Mouse (Mus musculus) megakaryocyte progenitor cell, adult 5-6 weeks (primary cell): ENCODE results near the gene Nans. TPM values are rescaled to one million over a fixed set of nuclear protein-coding genes. Genes with fewer than 3 reads are reported as not detected.

Experiments used
- ATAC-seq: replicated peaks from 2 replicates; pipeline ENCODE4 v1.8.0; 2016; ENCODE audit warnings: mild to moderate bottlenecking, moderate TSS enrichment, inconsistent platforms; ENCODE audit not compliant: poor library complexity
- total RNA-seq, 2 experiments: library from RNA; stranded (forward) in 1 of 2; stranded (reverse) in 1 of 2; fragments of 157-497, 149-512 nt in 1 of 2; fragments of 200-1000 nt in 1 of 2; gene quantifications; 2 replicates each; pipeline versions ENCODE4 v1.2.3 to v1.2.4; 2015 to 2017

The Nans gene
- total RNA-seq, 2 experiments from 2014 or later, result 71.5 to 84.5 TPM

- ATAC-seq, result no peak
Observed at GRCm38 (mm10) chr4:46529722-46530121, 40.7 kb downstream of the Nans start.

DNA sequence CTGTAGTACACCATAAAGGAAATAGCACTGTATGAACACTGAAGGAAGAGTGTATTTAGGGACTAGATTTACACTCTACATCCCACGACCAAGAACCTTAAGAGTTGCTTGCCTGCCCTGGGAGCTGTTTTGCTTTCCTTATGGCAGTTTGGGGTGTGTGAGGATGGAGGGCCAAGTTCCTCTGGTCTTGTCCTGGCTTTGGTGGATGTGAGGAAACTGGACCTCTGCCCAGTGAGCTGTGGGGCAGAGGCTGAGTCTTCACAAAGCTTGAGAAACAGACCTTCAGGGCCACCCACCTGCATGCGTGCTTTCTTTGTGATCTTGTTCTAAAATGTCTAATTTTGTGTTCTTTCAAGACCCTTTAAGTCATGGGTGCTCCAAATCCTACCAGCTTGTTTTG, 43.5 kb downstream of the Nans start:
- ATAC-seq, result no peak

- no peak for ATAC-seq
Observed at GRCm38 (mm10) chr4:46532926-46533325, 43.9 kb downstream of the Nans start.

DNA sequence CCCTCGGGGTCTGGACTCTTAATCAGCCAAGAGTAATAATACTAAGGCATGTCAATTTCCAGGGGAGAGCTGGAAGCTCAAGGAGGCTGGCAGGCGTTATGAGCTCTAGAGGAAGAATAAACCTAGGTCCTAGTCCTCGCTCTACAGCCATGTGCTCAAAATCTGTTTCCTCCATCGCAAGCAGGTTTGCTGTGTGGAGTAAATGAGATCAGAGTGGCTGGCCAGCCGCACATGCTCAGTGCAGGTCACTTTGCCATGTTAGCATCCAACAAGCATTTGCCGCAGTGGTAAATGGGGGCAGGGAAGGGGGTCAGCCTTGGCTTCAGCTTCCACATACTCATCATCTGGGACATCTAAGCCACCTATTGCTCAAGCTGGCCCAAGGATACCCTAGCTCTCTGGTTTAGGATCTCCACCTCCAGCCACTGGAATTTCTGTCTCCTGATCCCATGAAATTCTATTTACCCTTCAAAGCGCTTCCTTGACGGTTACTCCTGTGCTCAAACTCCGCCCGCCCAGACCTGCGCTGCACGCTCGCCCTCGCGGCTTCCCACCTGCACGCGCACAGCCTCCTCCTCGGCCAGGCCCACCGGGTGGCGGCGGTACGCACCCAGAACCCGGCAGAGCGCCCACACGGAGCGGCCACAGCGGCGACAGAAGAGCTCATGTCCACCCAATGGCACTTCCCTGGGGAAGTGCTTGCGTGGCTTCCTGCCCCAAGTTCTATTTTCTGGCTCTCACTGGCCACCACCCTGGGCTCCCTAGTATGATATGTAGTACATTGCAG, 45.1 kb downstream of the Nans start:
- ATAC-seq, result peak; percentile 32; the same call in 1 of the 2 replicates

DNA sequence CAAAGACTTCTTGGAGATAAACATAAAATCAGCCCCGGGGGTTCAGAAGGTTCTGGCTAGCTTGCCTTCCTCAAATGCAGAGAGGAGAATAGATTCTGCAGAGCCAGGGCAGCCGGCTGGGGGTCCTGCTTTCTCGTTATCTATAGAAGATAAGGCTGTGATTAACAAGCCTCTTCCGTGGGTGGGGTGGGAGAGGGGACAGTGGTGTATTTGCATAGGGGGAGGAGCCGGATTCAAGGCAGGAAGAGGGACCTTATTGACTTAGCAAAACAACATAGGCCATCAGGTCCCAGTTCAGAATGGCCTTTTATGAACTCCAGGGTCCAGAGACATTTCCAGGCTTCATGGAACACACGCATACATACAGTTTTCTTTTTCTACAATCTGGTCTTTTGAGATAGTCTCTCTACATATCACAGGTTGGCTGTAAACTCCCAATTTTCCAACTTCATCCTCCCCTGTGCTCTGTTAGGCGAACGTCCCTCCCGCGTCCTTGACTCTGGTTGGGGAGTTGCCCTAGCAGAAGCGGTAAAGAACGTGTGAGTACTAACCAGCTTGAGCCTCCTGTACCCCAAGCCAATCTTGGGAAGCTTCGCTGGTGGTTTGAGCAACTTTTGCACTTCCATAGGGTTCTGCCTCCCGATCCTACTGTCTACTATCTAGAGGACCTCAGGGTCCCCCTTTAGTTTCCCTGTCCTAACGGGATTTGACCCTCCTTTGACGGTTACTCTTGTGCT, 46.2 kb downstream of the Nans start:
- peak; percentile 39 for ATAC-seq

- peak; percentile 77 for ATAC-seq
Observed at GRCm38 (mm10) chr4:46535840-46536361, 46.9 kb downstream of the Nans start, which contains the start of gene Trim14. Gene Trim14 (minus strand): TSS chr4:46536141.

- no peak for ATAC-seq
Observed at GRCm38 (mm10) chr4:46539167-46539566, 50.1 kb downstream of the Nans start.

- ATAC-seq, result no peak
Observed at GRCm38 (mm10) chr4:46541707-46542106, 52.7 kb downstream of the Nans start.

GRCm38 (mm10) chr4:46543366-46544050, 54.5 kb downstream of the Nans start:
- no peak for ATAC-seq

- peak; percentile 90 for ATAC-seq
Observed at GRCm38 (mm10) chr4:46544313-46544712, 55.3 kb downstream of the Nans start.

DNA sequence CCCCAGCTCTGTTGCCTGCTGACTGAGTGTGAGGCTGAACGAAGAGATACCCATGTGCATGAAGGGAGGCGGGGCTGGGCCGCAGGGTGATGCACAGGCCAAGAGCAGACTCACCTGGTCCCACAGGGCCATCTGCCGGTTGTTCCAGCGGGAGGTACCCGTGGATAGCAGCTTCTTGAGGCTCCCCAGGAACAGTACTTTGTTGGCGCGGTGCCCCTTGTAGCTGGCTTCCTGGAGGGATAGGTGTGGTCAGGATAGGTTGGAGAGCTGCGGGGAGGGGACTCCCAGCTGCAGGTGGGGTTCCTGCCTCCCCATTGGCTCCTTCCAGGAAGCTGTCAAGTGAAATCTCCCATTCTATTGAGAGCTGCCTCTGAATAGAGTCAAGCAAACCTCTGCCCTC, 56.5 kb downstream of the Nans start:
- no peak for ATAC-seq

DNA sequence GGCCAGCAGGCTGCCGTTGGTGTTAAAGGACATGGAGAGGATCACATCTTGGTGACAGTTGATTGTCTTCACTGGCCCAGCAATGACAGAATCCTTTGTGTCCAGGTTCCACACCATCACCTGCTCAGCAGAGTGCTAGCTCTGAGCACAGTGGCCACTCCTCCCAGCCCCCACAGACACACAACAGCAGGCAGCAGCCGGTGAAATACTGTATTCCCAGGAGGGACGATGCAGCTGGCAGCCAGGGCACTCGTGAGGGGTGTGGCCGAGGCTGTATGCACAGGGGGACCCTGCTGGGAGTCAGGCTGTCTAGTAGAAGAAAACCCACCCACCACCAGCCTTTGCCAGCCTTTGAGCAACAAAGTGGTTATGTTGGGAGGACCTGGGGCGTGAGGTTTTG, 57.7 kb downstream of the Nans start:
- ATAC-seq, result no peak

DNA sequence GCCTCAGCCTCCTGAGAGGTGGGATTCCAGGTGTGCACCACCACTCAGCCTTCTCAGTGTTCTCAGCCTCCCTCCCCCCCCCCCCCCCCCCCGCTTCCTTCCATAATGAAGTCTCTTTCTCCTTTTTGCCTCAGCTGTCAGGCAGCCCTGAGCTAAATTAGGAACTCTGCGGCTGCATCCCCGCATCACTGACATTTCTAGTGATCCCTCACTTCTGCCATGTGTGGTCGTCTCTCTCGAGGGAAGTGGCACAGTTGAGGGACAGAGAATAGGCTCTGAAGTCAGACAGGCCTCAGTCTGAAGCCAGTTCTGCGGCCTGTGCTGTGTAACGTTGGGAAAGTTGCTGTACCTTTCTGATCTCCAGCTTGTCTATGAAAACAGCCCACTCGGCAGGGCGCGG, 60.9 kb downstream of the Nans start:
- ATAC-seq, result no peak

DNA sequence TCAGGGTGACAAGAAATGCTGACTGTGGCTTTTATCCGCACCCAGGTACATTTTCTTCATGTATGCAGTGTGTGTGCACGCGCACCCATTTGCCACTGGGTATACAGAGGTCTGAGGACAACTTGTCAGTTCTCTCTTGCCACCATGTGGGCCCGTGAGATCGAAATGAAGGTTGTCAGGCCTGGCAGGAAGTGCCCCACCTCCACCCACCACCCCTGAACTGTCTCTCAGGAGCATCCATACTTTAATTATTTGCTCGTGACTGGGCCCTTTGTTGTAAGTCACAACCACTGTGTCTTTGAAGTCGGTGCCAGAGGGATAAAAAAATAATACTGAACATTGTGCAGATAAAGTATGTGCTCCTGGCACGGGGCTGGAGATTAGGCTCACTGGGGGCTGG, 61.4 kb downstream of the Nans start:
- ATAC-seq, result no peak

Other genes with a start within 250 kb of the Nans start
- gene Foxe1, start 145.6 kb upstream of the Nans start, total RNA-seq (2015), result not detected in 2 replicates
- not detected in 2 replicates for gene Foxe1, start 145.6 kb upstream of the Nans start, total RNA-seq (2017)
- gene Trmo, start 99.8 kb upstream of the Nans start, total RNA-seq (2015), result 6.7 and 9.1 TPM in 2 replicates
- gene Trmo, start 99.8 kb upstream of the Nans start, total RNA-seq (2017), result 12.6 and 14.4 TPM in 2 replicates
- 11.7 and 25.5 TPM in 2 replicates for gene Hemgn, start 75.7 kb upstream of the Nans start, total RNA-seq (2015)
- gene Hemgn, start 75.7 kb upstream of the Nans start, total RNA-seq (2017), result 9.6 and 20.6 TPM in 2 replicates
- 743 and 817 TPM in 2 replicates for gene Anp32b, start 38.3 kb upstream of the Nans start, total RNA-seq (2015)
- 148 and 191 TPM in 2 replicates for gene Anp32b, start 38.3 kb upstream of the Nans start, total RNA-seq (2017)
- 11.5 and 11.7 TPM in 2 replicates for gene Trim14, start 46.9 kb downstream of the Nans start, total RNA-seq (2015)
- gene Trim14, start 46.9 kb downstream of the Nans start, total RNA-seq (2017), result 16.5 and 25.2 TPM in 2 replicates
- gene Coro2a, start 113.0 kb downstream of the Nans start, total RNA-seq (2015), result 42.3 and 51.4 TPM in 2 replicates
- gene Coro2a, start 113.0 kb downstream of the Nans start, total RNA-seq (2017), result 24.4 and 25.7 TPM in 2 replicates
- 5.8 and 6.1 TPM in 2 replicates for gene Tbc1d2, start 161.0 kb downstream of the Nans start, total RNA-seq (2015)
- 6.3 and 8.2 TPM in 2 replicates for gene Tbc1d2, start 161.0 kb downstream of the Nans start, total RNA-seq (2017)